Mouse (Mus musculus) E14TG2a.4 (cell line): ENCODE measurements around the gene Crb1.

Source experiments
- H3K27me3 ChIP-seq: 2 replicates; pipeline ENCODE4 v1.6.1; 2014; ENCODE audit warnings: low read length, control low read depth; ENCODE audit not compliant: insufficient read depth
- H3K36me3 ChIP-seq: 2 replicates; pipeline ENCODE4 v1.6.1; 2014; ENCODE audit warnings: low read length, control low read depth; ENCODE audit not compliant: insufficient read depth
- H3K4me1 ChIP-seq: replicated peaks from 2 replicates; pipeline ENCODE4 v1.6.1; 2014; ENCODE audit warnings: low read depth, low read length, control low read depth
- H3K4me3 ChIP-seq: replicated peaks from 2 replicates; pipeline ENCODE4 v1.5.1; 2014; ENCODE audit warnings: mild to moderate bottlenecking, low read length
- H3K9me3 ChIP-seq: 2 replicates; pipeline ENCODE4 v1.6.1; 2014; ENCODE audit warnings: low read length, control low read depth
- CTCF ChIP-seq: conservative IDR thresholded peaks from 2 replicates; pipeline ENCODE4 v1.5.1; 2014; ENCODE audit warnings: low read length
- NANOG ChIP-seq: IDR thresholded peaks from 2 replicates; pipeline ENCODE4 v1.6.1; 2014; ENCODE audit warnings: borderline replicate concordance, low read length, mixed read lengths
- POU5F1 ChIP-seq: IDR thresholded peaks from 2 replicates; pipeline ENCODE4 v1.6.1; 2014; ENCODE audit warnings: low read length, borderline replicate concordance

The Crb1 gene

GRCm38 (mm10) chr1:139224309-139224949, 152.5 kb downstream of the Crb1 start:
- TF ChIP-seq CTCF (no peak), NANOG (no peak), POU5F1 (no peak)
- Histone ChIP-seq H3K4me1 (no peaks in the 10 kb centered on the region), H3K4me3 (no peak overlapping the region), H3K9me3 (no peaks in the 10 kb centered on the region), H3K27me3 (no peaks in the 10 kb centered on the region), H3K36me3 (no peaks in the 10 kb centered on the region)

GRCm38 (mm10) chr1:139223804-139224203, 153.1 kb downstream of the Crb1 start:
- H3K4me3 ChIP-seq: no peak overlapping the region
- H3K36me3 ChIP-seq: no peaks in the 10 kb centered on the region
- TF ChIP-seq POU5F1 (no peak), NANOG (no peak), CTCF (no peak)
- no peaks in the 10 kb centered on the region for H3K27me3 ChIP-seq
- no peaks in the 10 kb centered on the region for H3K9me3 ChIP-seq
- H3K4me1 ChIP-seq: no peaks in the 10 kb centered on the region

- no peaks in the 10 kb centered on the region for H3K36me3 ChIP-seq
- no peaks in the 10 kb centered on the region for H3K9me3 ChIP-seq
- H3K4me1 ChIP-seq: no peaks in the 10 kb centered on the region
- H3K27me3 ChIP-seq: no peaks in the 10 kb centered on the region; the same call in 1 of the 2 replicates
- no peak overlapping the region for H3K4me3 ChIP-seq
- TF ChIP-seq CTCF (no peak), NANOG (no peak), POU5F1 (no peak)
Observed at GRCm38 (mm10) chr1:139215311-139215710, 161.6 kb downstream of the Crb1 start.

GRCm38 (mm10) chr1:139210505-139210904, 166.4 kb downstream of the Crb1 start:
- Histone ChIP-seq H3K4me3 (no peak overlapping the region), H3K36me3 (no peaks in the 10 kb centered on the region), H3K4me1 (no peaks in the 10 kb centered on the region), H3K27me3 (no peaks in the 10 kb centered on the region; the same call in 1 of the 2 replicates), H3K9me3 (no peaks in the 10 kb centered on the region)
- TF ChIP-seq POU5F1 (no peak), NANOG (no peak), CTCF (no peak)

DNA sequence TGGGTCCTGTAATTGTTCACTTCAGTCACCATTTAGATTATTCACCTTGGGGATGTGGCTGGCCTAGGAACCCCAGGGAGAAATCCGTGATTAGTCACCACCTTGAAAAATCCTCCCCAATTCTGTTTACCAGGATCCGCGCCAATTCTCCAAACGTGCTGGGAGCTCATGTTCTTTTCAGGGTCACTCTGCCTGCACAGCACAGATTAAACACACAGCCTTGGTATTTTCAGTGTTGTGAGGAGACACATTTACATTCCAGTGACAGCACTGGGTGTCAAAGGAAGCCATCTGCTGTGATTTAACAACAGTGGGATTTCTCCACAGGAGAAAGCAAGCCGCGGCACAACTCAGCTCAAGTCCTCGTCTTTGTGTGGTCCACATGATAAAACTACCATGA, 167.1 kb downstream of the Crb1 start:
- Histone ChIP-seq H3K36me3 (no peaks in the 10 kb centered on the region), H3K4me1 (no peaks in the 10 kb centered on the region), H3K27me3 (no peaks in the 10 kb centered on the region), H3K9me3 (no peaks in the 10 kb centered on the region), H3K4me3 (no peak overlapping the region)
- TF ChIP-seq NANOG: no peak
- TF ChIP-seq CTCF: no peak
- TF ChIP-seq POU5F1: no peak

GRCm38 (mm10) chr1:139206259-139206658, 170.6 kb downstream of the Crb1 start:
- H3K4me3 ChIP-seq: no peak overlapping the region
- no peaks in the 10 kb centered on the region for H3K36me3 ChIP-seq
- TF ChIP-seq NANOG (no peak), POU5F1 (no peak)

GRCm38 (mm10) chr1:139203026-139203425, 173.9 kb downstream of the Crb1 start:
- Histone ChIP-seq H3K4me3 (no peak overlapping the region), H3K27me3 (no peaks in the 10 kb centered on the region), H3K36me3 (no peaks in the 10 kb centered on the region), H3K4me1 (no peaks in the 10 kb centered on the region), H3K9me3 (no peaks in the 10 kb centered on the region)
- TF ChIP-seq CTCF (no peak), NANOG (no peak), POU5F1 (no peak)

More at GRCm38 (mm10) chr1:139206259-139206658, 170.6 kb downstream of the Crb1 start:
- H3K27me3 ChIP-seq: no peaks in the 10 kb centered on the region
- H3K4me1 ChIP-seq: no peaks in the 10 kb centered on the region
- no peaks in the 10 kb centered on the region for H3K9me3 ChIP-seq

GRCm38 (mm10) chr1:139194428-139195028, 182.4 kb downstream of the Crb1 start:
- H3K27me3 ChIP-seq: no peaks in the 10 kb centered on the region
- H3K4me1 ChIP-seq: peaks cover 8% of the 10 kb centered on the region; the same call in 1 of the 2 replicates
- peaks cover 7% of the 10 kb centered on the region for H3K9me3 ChIP-seq
- H3K4me3 ChIP-seq: no peak overlapping the region
- TF ChIP-seq POU5F1 (no peak), NANOG (no peak), CTCF (no peak)
- no peaks in the 10 kb centered on the region for H3K36me3 ChIP-seq
